Mouse (Mus musculus) embryonic fibroblast, embryonic 13.5 days (primary cell): ENCODE results near the gene Lfng.

Source experiments
- CTCF ChIP-seq: IDR thresholded peaks from 2 replicates; pipeline ENCODE4 v1.5.1; 2011; ENCODE audit warnings: mild to moderate bottlenecking, control low read depth, low read length, moderate library complexity, borderline replicate concordance; ENCODE audit not compliant: insufficient read depth
- POLR2A ChIP-seq: IDR thresholded peaks from 2 replicates; pipeline ENCODE4 v1.6.1; 2011; ENCODE audit warnings: low read depth, mild to moderate bottlenecking, control low read depth, low read length, moderate library complexity

DNA sequence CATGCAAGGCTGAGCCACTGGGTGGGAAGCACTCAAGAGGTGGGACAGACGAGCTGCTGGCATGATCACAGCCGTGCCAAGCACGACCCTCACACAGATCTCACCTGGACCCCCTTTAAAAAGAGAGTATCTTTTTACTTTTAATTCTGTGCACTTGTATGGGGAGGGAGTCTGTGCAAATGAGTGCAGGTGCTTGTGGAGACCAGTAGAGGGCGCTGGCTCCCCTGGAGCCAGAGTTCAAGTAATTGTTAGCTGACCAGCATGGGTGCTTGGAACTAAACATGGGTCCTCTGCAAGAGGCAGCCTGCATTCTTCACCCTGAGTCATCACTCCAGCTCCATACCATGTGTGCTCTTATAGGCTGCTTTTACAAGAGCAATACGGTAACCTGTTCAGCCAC, 20.5 kb downstream of the Lfng start:
- TF ChIP-seq CTCF (no peak), POLR2A (no peak)
